Mouse (Mus musculus) megakaryocyte, embryonic 14.5 days (primary cell): ENCODE data around the gene Lemd2. TPM values are rescaled to one million over a fixed set of nuclear protein-coding genes. Genes with fewer than 3 reads are reported as not detected.
"Not testable (repeated sequence)": the region's sequence is repeated elsewhere in the genome, so short reads cannot be mapped to it uniquely, and the experiment has no call there.

Source experiments
- H3K27me3 ChIP-seq: replicated peaks from 2 replicates; pipeline ENCODE3; 2012; ENCODE audit warnings: inconsistent platforms
- H3K36me3 ChIP-seq: replicated peaks from 2 replicates; pipeline ENCODE3; 2012; ENCODE audit warnings: low read length, inconsistent platforms, mixed read lengths
- H3K4me1 ChIP-seq: 2 replicates; pipeline ENCODE4 v1.6.1; 2012; ENCODE audit warnings: inconsistent platforms
- H3K4me3 ChIP-seq: replicated peaks from 2 replicates; pipeline ENCODE3; 2012; ENCODE audit warnings: moderate library complexity, mild to moderate bottlenecking, inconsistent platforms
- H3K9me3 ChIP-seq: 2 replicates; pipeline ENCODE4 v1.6.1; 2012; ENCODE audit warnings: inconsistent platforms
- FLI1 ChIP-seq: IDR thresholded peaks from 2 replicates; pipeline ENCODE4 v1.6.1; 2012; ENCODE audit warnings: low read length, inconsistent platforms, mixed read lengths
- GATA1 ChIP-seq: IDR thresholded peaks from 3 replicates; pipeline ENCODE4 v1.6.1; 2012; ENCODE audit warnings: mixed read lengths, low read length, inconsistent platforms, borderline replicate concordance
- polyA plus RNA-seq: library from polyadenylated mRNA; stranded (reverse); fragments of >175 nt; gene quantifications from 2 replicates; pipeline ENCODE4 v1.2.3, GENCODE M21; 2012; ENCODE audit warnings: low replicate concordance; ENCODE audit not compliant: insufficient read depth

Gene Lemd2
- polyA plus RNA-seq, 1 experiment = 69.3 TPM

DNA sequence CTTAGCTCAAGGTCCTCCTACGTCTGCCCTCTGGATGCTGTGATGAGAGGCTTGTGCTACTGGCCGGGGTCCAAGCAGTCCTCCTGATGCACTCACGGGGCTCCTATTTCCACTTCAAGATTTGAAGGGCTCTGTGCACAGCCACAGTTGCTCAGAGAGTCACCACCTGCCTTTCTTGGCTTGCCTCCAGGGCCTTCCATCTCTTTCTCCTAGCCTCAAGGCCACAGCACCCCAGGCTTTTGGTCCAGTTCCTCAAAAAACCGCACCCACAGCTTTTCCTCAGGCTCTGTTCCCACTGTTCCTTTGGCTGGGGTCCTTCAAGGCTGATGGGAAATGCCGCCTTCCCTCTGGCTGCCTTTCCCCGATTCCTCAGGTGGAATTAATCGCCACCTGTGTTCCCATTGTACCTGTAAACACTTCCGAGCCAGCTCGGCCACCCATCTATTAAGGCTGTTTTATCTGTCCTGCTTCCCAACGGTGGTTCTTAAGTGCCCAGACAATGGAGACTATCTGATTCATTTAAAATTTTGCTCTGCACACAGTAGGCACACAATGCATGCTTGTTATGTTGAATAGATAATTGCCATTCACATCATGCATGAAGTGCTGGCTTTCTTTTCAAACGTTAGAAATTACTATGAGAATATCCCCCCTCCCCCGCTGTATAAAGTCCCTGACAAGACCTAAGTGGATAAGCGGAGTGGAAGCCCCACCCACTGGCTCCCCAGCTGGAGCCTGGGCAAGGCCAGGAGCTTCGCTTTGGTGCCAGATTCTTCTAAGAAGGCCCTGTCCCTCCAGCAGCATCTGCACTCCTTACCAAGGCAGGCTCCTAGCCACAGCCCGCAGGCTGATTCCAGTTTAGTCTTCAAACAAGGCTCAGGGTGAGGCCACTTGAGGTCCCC, 36.5 kb upstream of the Lemd2 start:
- H3K4me3 ChIP-seq = no peak overlapping the region
- TF ChIP-seq GATA1 (no peak), FLI1 (no peak)
- H3K27me3 ChIP-seq = peaks cover 55% of the 10 kb centered on the region
- H3K36me3 ChIP-seq = no peaks in the 10 kb centered on the region
- H3K4me1 ChIP-seq = peaks cover 12% of the 10 kb centered on the region; the same call in 1 of the 2 replicates
- H3K9me3 ChIP-seq = peaks cover 4% of the 10 kb centered on the region; the same call in 1 of the 2 replicates

- H3K27me3 ChIP-seq = peaks cover 47% of the 10 kb centered on the region
- H3K36me3 ChIP-seq = no peaks in the 10 kb centered on the region
- TF ChIP-seq FLI1 = no peak
- no peak for TF ChIP-seq GATA1
- peaks cover 4% of the 10 kb centered on the region; the same call in 1 of the 2 replicates for H3K9me3 ChIP-seq
- peaks cover 21% of the 10 kb centered on the region for H3K4me1 ChIP-seq
- H3K4me3 ChIP-seq = no peak overlapping the region
Measured at GRCm38 (mm10) chr17:27239941-27240340, 35.7 kb upstream of the Lemd2 start.

- Histone ChIP-seq H3K27me3 (peaks cover 43% of the 10 kb centered on the region), H3K4me1 (peaks cover 31% of the 10 kb centered on the region), H3K9me3 (peaks cover 14% of the 10 kb centered on the region), H3K36me3 (no peaks in the 10 kb centered on the region), H3K4me3 (no peak overlapping the region)
- TF ChIP-seq GATA1 = no peak
- TF ChIP-seq FLI1 = no peak
Measured at GRCm38 (mm10) chr17:27238637-27239036, 34.4 kb upstream of the Lemd2 start.

DNA sequence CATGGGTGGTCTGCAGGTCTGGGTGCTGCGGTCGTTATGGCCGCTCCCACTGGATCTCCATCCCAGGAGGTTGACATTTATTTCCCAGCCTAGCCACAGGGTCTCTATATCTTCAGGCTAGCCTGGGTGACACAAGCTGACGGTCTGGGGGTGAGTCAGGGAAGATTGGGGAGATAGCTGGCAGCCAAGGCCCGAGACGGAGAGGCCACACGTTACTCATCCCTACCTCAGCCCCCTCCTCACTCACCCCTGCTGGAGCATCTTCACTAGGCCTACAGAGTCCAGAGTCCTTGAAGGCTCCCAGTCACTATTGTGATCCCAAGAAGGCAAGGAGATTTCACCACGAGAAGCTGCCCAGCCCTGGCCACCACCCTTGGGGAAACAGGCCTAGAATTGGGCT, 33.5 kb upstream of the Lemd2 start:
- H3K9me3 ChIP-seq = peaks cover 24% of the 10 kb centered on the region
- no peak for TF ChIP-seq GATA1
- TF ChIP-seq FLI1 = no peak
- H3K4me1 ChIP-seq = peaks cover 31% of the 10 kb centered on the region
- H3K27me3 ChIP-seq = peaks cover 42% of the 10 kb centered on the region
- H3K36me3 ChIP-seq = no peaks in the 10 kb centered on the region
- no peak overlapping the region for H3K4me3 ChIP-seq

DNA sequence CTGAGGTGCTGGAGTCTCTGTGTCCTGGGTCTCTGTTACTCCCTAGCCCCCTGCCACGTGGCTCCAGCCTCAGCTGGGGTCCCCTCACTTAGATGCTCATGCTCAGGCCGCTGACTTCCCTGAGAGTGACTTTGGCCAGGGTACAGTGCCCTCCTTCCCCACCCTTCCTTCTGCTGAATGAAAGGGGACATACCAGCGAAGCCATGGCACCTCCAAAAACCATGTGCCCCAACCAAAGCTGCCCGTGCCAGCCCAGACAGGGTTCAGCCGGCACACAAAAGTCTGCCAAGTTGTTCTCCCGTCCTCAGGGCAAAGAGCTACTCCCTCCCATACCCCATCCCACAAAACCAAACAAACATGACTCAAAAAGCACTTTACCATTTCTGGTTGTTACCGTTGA, 29.0 kb upstream of the Lemd2 start:
- no peaks in the 10 kb centered on the region for H3K36me3 ChIP-seq
- H3K9me3 ChIP-seq = peaks cover 24% of the 10 kb centered on the region
- H3K4me1 ChIP-seq = peaks cover 31% of the 10 kb centered on the region
- no peak for TF ChIP-seq GATA1
- no peak for TF ChIP-seq FLI1
- peaks cover 55% of the 10 kb centered on the region for H3K27me3 ChIP-seq
- no peak overlapping the region for H3K4me3 ChIP-seq

DNA sequence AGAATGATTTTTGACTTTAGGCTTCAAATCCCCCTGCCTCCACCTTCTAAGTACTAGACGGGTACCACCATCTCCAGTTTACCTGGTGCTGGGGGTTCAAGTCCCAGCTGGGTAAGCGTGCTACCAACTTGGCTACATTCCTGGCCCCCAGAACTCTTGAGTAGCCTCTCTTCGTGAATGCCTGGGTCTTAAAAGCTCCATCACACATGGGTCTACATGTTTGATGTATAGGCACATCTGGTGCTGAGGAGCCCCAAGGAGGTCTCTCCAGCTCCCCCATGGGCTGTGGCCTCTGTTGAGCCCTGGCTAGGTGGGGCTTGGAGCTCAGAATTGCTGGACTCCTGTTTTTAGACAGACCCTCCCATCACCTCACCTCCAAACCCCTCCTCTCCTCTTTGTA, 27.9 kb upstream of the Lemd2 start:
- no peaks in the 10 kb centered on the region for H3K36me3 ChIP-seq
- TF ChIP-seq FLI1 = no peak
- TF ChIP-seq GATA1 = no peak
- no peak overlapping the region for H3K4me3 ChIP-seq
- H3K27me3 ChIP-seq = peaks cover 56% of the 10 kb centered on the region
- peaks cover 24% of the 10 kb centered on the region for H3K9me3 ChIP-seq
- peaks cover 24% of the 10 kb centered on the region for H3K4me1 ChIP-seq

GRCm38 (mm10) chr17:27231586-27231985, 27.3 kb upstream of the Lemd2 start:
- H3K36me3 ChIP-seq, H3K4me3 ChIP-seq: not testable (repeated sequence)
- Histone ChIP-seq H3K9me3 (peaks cover 24% of the 10 kb centered on the region), H3K4me1 (peaks cover 21% of the 10 kb centered on the region), H3K27me3 (peaks cover 55% of the 10 kb centered on the region)

DNA sequence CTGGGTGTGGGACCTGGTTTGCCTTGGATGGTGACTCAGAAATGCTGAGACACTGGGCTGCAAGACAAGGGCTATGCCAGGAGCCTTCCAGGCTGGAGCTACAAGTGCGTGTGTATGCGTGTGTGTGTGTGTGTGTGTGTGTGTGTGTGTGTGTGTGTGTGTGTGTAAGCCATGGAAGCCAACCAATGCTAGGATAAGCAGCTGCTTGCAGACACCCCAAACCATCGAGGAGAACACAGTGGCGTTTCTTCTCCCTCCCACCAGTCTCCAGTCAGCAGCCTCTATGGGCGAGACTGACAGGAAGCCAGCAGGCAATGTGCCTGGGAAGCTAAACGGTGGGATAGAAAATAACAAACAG, 26.9 kb upstream of the Lemd2 start:
- Histone ChIP-seq H3K4me3 (no peak overlapping the region), H3K9me3 (peaks cover 24% of the 10 kb centered on the region), H3K27me3 (peaks cover 56% of the 10 kb centered on the region)

DNA sequence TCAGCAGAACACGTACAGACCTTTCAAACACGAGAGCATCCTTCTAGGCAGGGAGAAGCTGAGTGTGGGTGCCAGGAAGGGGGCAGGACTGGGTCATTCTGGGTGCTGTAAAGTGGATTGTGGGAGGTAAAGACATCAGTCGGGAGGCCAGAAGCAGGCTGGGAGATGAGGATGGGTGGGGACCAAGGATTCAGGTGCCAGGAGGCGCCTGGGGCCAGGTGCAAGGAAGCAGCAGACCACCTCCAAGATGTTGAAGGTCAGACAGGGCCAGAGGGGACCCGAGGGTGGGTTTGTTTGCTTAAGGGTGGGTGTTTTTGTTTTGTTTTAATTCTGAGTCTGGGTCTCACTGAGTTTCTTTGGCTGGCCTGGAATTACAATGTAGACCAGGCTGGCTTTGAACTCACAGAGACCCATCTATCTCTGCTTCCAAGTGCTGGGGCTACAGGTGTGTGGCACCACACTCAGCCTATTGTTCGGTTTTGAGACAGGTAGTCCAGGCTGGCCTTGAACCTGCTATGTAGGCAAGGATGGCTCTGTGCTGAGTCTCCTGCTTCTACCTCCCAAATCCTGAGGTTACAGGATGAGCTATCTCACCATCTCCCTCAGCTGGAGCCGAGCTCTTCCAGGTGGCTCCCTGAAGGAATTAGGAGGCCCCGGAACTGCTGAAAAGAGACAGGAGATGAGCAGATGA, 26.3 kb upstream of the Lemd2 start:
- H3K27me3 ChIP-seq = peaks cover 56% of the 10 kb centered on the region
- peaks cover 24% of the 10 kb centered on the region for H3K9me3 ChIP-seq
- H3K36me3 ChIP-seq = no peaks in the 10 kb centered on the region
- no peak overlapping the region for H3K4me3 ChIP-seq
- peaks cover 16% of the 10 kb centered on the region for H3K4me1 ChIP-seq
- TF ChIP-seq FLI1 = no peak
- no peak for TF ChIP-seq GATA1

More for the DNA sequence above, 26.9 kb upstream of the Lemd2 start:
- TF ChIP-seq FLI1 (no peak), GATA1 (no peak)
- Histone ChIP-seq H3K36me3 (no peaks in the 10 kb centered on the region), H3K4me1 (peaks cover 21% of the 10 kb centered on the region)
